Mouse (Mus musculus) limb, embryonic 13.5 days (tissue): ENCODE measurements around the gene Prl8a1. TPM values are rescaled to one million over a fixed set of nuclear protein-coding genes. Genes with fewer than 3 reads are reported as not detected.

Experiments used
- ATAC-seq: fragments of 200-750 bp; cut with Nextera tagmentation; 2 replicates; pipeline ENCODE4 v1.8.0; 2017; ENCODE audit warnings: low read depth, moderate number of reproducible peaks, moderate TSS enrichment; ENCODE audit not compliant: low FRiP score
- H3K27ac ChIP-seq: fragments of 300-500 bp; sonication (generic); 2 replicates; pipeline ENCODE4 v1.5.1; 2015; ENCODE audit warnings: inconsistent platforms, mild to moderate bottlenecking, moderate library complexity
- H3K27me3 ChIP-seq: fragments of 300-500 bp; sonication (generic); 2 replicates; pipeline ENCODE4 v1.6.1; 2015; ENCODE audit warnings: mild to moderate bottlenecking, inconsistent platforms
- H3K36me3 ChIP-seq: fragments of 300-500 bp; sonication (generic); 2 replicates; pipeline ENCODE4 v1.6.1; 2015; ENCODE audit warnings: inconsistent platforms, mild to moderate bottlenecking, moderate library complexity
- H3K4me1 ChIP-seq: fragments of 300-500 bp; sonication (generic); 2 replicates; pipeline ENCODE4 v1.6.1; 2015; ENCODE audit warnings: inconsistent platforms
- H3K4me2 ChIP-seq: fragments of 300-500 bp; sonication (generic); replicated peaks from 2 replicates; pipeline ENCODE4 v1.6.1; 2015; ENCODE audit warnings: inconsistent platforms, mild to moderate bottlenecking, moderate library complexity
- H3K4me3 ChIP-seq: fragments of 300-500 bp; sonication (generic); 2 replicates; pipeline ENCODE4 v1.5.1; 2015; ENCODE audit warnings: moderate library complexity, mild to moderate bottlenecking, inconsistent platforms
- H3K9ac ChIP-seq: fragments of 300-500 bp; sonication (generic); 2 replicates; pipeline ENCODE4 v1.6.1; 2015; ENCODE audit warnings: mild to moderate bottlenecking, inconsistent platforms
- H3K9me3 ChIP-seq: fragments of 300-500 bp; sonication (generic); 2 replicates; pipeline ENCODE4 v1.6.1; 2016; ENCODE audit warnings: inconsistent platforms
- WGBS: fragments of 180-500 bp; shearing (Covaris S2); methylation state at CpG from one replicate; pipeline ENCODE4 v1.1.7; 2015; 5-methylcytosine and 5-hydroxymethylcytosine counted together
- polyA plus RNA-seq: library from polyadenylated mRNA; unstranded; fragments of >200 nt; fragmentation: Nextera tagmentation; extraction: Ambion mirVana; gene quantifications from 2 replicates; pipeline ENCODE4 v1.2.1, GENCODE M21; 2015

Prl8a1 gene
- polyA plus RNA-seq = not detected in 2 replicates

- H3K4me1 ChIP-seq = no peaks in the 10 kb centered on the region
- no peak for ATAC-seq
- H3K36me3 ChIP-seq = no peaks in the 10 kb centered on the region
- no peaks in the 10 kb centered on the region for H3K27me3 ChIP-seq
- no peak within 1 kb of the TSS for H3K4me3 ChIP-seq
- WGBS = 74% methylated on average over 2 of the region's 2 CpGs
- H3K9ac ChIP-seq = no peak within 1 kb of the TSS
- no peaks in the 10 kb centered on the region for H3K9me3 ChIP-seq
- no peak within 1 kb of the TSS for H3K4me2 ChIP-seq
- no peak within 1 kb of the TSS for H3K27ac ChIP-seq
Observed at GRCm38 (mm10) chr13:27582071-27582470, at the start of gene Prl8a1. Prl8a1 (minus strand) TSS chr13:27582171.

- Histone ChIP-seq H3K4me1 (no peaks in the 10 kb centered on the region), H3K9me3 (no peaks in the 10 kb centered on the region), H3K4me2 (no peak within 1 kb of the TSS), H3K36me3 (no peaks in the 10 kb centered on the region), H3K27ac (no peak within 1 kb of the TSS), H3K9ac (no peak within 1 kb of the TSS), H3K27me3 (no peaks in the 10 kb centered on the region), H3K4me3 (no peak within 1 kb of the TSS)
- 72% methylated on average over 4 of the region's 4 CpGs for WGBS
- no peak for ATAC-seq
Observed at GRCm38 (mm10) chr13:27610482-27610881, 28.5 kb upstream of the Prl8a1 start, which contains the start of gene Prl7b1. Prl7b1 (minus strand) TSS chr13:27610582.

- Histone ChIP-seq H3K27me3 (no peaks in the 10 kb centered on the region), H3K36me3 (no peaks in the 10 kb centered on the region), H3K4me3 (no peak within 1 kb of the TSS), H3K9ac (no peak within 1 kb of the TSS), H3K9me3 (no peaks in the 10 kb centered on the region), H3K4me2 (no peak within 1 kb of the TSS), H3K27ac (no peak within 1 kb of the TSS), H3K4me1 (no peaks in the 10 kb centered on the region)
- 75% methylated on average over 2 of the region's 2 CpGs for WGBS
- no peak for ATAC-seq
Observed at GRCm38 (mm10) chr13:27564506-27564905, 17.5 kb downstream of the Prl8a1 start, which contains the start of gene Prl8a9. Prl8a9 (minus strand) TSS chr13:27564606.

DNA sequence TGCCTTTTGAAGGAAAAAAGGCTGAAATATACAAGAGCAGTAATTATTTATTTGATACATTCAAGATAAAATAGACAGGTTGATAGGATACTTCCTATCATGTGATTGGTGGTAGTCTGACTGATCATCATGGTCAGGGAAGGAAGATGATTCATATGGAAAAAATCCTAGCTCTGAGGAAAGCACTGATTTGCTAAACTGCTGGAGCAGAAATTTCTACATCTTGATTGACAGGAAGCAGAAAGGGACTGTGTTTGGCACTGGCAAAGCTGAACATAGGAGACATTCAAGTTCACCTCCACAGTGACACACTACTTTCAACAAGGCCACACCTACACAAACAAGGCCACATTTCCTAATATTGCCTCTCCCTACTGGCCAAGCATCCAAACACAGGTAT lies 28.6 kb downstream of the Prl8a1 start:
- Histone ChIP-seq H3K4me3 (no peak overlapping the region), H3K4me1 (no peaks in the 10 kb centered on the region), H3K9ac (no peak overlapping the region), H3K9me3 (no peaks in the 10 kb centered on the region), H3K36me3 (no peaks in the 10 kb centered on the region), H3K27ac (no peak overlapping the region), H3K4me2 (no peak overlapping the region), H3K27me3 (no peaks in the 10 kb centered on the region)
- ATAC-seq = no peak

Other genes starting within 250 kb of the Prl8a1 start
- 0.61 TPM in 1 of 2 replicates, not detected in the other for gene Prl8a2, start 236.5 kb downstream of the Prl8a1 start, polyA plus RNA-seq
- gene Prl2b1, start 191.3 kb downstream of the Prl8a1 start, polyA plus RNA-seq = not detected in 2 replicates
- gene Prl8a6, start 143.5 kb downstream of the Prl8a1 start, polyA plus RNA-seq = not detected in 2 replicates
- not detected in 2 replicates for gene Prl8a8, start 69.0 kb downstream of the Prl8a1 start, polyA plus RNA-seq
- not detected in 2 replicates for gene Prl8a9, start 17.6 kb downstream of the Prl8a1 start, polyA plus RNA-seq
- not detected in 2 replicates for gene Prl7b1, start 28.4 kb upstream of the Prl8a1 start, polyA plus RNA-seq
- gene Prl7a1, start 60.3 kb upstream of the Prl8a1 start, polyA plus RNA-seq = not detected in 2 replicates
- gene Prl7a2, start 85.9 kb upstream of the Prl8a1 start, polyA plus RNA-seq = not detected in 2 replicates
- not detected in 2 replicates for gene Prl7d1, start 134.6 kb upstream of the Prl8a1 start, polyA plus RNA-seq
- gene Prl7c1, start 198.6 kb upstream of the Prl8a1 start, polyA plus RNA-seq = not detected in 2 replicates
- not detected in 2 replicates for gene Prl2a1, start 219.5 kb upstream of the Prl8a1 start, polyA plus RNA-seq